Mouse (Mus musculus): ENCODE measurements at regions not wholly inside any gene's neighbourhood (a gene's known extent, or its start where the extent isn't known, plus 50 kb on each side); places are given as distances from the start of the nearest gene placed in this dataset.

DNA sequence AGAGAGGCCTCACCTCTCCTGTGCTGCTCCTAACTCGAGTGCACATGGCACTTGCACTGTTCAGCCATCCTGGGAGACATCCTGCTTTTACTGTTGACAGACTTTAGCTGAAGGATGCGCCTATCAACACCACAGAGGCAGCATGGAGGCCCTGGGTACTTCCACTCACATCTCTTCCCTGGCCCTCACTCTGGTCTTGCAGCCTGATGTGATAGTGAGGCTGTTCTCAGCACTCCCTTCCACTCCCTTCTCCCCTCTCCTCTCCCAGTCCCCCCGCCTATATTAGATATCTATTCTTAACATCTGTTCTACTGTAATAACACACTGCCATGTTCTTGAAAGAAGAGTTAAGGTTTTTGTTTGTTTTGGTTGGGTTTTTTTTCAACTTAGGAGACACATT lies 50.2 kb upstream of the Bod1 start:
- DNase-seq (ENCODE audit: low read depth, low spot score) = no peak

- DNase-seq (ENCODE audit: low read depth, low spot score) = no peak
These were observed 52.8 kb upstream of the Bod1 start for GRCm38 (mm10) chr11:31724506-31724905.

DNA sequence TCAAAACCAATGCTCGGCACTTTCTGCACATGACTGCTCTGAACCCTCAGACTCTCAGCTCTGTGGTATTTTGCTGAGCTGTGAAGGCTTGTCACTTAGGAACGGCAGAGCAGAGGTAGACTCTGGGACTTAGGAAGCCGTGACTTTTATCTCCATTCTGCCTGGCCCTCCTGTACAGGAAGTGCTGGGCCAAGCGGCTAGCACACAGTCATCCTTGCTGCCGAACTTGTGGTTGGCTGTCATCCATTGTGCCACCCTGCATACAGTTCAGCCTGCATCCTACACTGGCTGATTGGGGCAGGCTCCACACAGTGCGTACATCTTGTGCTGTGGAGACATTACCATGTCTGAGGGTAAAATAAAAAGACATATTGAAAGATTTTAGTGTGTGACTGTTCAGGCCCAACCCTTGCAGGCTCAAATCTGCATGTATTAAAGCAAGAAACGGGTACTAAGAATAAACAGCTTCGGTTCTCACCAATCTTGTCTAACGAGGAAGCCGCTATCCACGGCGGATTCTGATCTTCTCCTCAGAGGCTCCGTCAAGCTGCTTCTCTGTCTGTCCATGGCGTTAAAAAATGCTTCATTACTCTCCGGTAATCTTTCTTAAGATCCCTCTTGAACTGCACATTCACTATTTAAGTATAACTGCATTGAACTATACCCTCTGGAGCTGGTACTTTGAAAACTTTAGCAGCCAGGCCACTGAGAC lies 54.4 kb upstream of the Bod1 start:
- peak; percentile 16 for DNase-seq (ENCODE audit: low read depth, low spot score)

- no peak for DNase-seq (ENCODE audit: low read depth, low spot score)
These were observed 55.6 kb upstream of the Bod1 start for GRCm38 (mm10) chr11:31727289-31727688.

GRCm38 (mm10) chr11:31729728-31730127 lies 58.0 kb upstream of the Bod1 start:
- no peak for DNase-seq (ENCODE audit: low read depth, low spot score)

- DNase-seq (ENCODE audit: low read depth, low spot score) = no peak
These were observed 58.5 kb upstream of the Bod1 start for GRCm38 (mm10) chr11:31730181-31730580.

GRCm38 (mm10) chr11:31730680-31731079 lies 59.0 kb upstream of the Bod1 start:
- DNase-seq (ENCODE audit: low read depth, low spot score) = no peak

DNA sequence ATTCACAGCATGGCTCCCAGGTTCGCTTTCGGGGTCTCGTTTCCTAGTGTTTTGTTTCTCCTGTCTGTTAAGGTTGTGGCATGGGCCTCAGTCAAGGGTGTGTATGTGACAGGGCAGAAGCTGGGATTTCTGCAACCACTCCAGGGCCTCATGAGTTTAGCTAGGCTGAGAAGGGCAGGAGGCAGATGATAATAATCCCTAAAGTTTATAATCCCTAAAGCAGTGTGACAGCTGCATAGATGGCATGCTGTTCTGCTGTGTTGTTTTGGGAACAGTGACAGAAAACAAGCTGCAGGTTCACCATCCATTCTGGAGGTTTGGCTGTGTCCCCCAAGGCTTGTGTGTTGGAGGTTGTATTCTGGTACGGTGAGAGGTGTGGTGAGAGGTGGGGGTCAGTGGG lies 59.8 kb upstream of the Bod1 start:
- DNase-seq (ENCODE audit: low read depth, low spot score) = no peak

- DNase-seq (ENCODE audit: low read depth, low spot score) = no peak
These were observed 60.7 kb upstream of the Bod1 start for GRCm38 (mm10) chr11:31732342-31732741.

DNA sequence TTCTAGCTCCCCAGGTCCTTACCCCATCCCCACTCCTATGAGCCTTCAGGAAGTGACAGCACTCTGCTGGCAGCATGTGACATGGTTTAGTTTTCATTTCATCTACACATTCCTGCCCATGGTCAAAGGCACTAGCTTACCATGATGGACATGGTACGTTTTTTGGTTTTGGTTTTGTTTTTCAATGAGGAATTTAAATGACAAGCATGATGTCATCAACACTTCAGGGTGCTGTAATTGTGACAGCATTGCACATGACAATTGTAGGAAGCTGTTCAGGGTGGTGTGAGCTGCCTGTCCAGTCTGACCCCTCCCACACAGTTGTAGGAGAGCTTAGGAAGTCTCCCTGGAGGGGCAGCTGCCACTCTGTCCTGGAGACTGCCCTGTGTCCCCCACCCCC lies 61.3 kb upstream of the Bod1 start:
- DNase-seq (ENCODE audit: low read depth, low spot score) = no peak

GRCm38 (mm10) chr11:31734091-31734490 lies 62.4 kb upstream of the Bod1 start:
- no peak for DNase-seq (ENCODE audit: low read depth, low spot score)

- no peak for DNase-seq (ENCODE audit: low read depth, low spot score)
These were observed 63.6 kb upstream of the Bod1 start for GRCm38 (mm10) chr11:31735257-31735656.

DNA sequence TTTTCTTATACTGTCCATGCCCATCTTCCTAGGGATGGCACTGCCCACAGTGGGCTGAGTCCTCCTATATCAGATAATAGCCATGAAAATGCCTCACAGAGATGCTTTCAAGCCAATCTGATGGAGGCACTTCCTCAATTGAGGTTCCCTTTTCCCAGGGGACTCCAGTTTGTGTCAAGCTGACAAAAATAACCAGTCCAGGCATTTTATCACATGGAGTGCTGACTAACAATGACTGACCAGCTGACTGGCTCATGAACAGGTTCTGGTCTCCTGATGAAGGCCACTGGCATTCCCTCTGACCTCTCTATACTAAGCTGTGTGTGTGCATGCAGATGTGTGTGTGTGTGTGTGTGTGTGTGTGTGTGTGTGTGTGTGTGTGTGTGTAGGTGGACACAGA lies 64.4 kb upstream of the Bod1 start:
- no peak for DNase-seq (ENCODE audit: low read depth, low spot score)

GRCm38 (mm10) chr11:31736556-31737089 lies 64.9 kb upstream of the Bod1 start:
- DNase-seq (ENCODE audit: low read depth, low spot score) = no peak

- DNase-seq (ENCODE audit: low read depth, low spot score) = no peak
These were observed 66.7 kb upstream of the Bod1 start for GRCm38 (mm10) chr11:31738148-31739021.

DNA sequence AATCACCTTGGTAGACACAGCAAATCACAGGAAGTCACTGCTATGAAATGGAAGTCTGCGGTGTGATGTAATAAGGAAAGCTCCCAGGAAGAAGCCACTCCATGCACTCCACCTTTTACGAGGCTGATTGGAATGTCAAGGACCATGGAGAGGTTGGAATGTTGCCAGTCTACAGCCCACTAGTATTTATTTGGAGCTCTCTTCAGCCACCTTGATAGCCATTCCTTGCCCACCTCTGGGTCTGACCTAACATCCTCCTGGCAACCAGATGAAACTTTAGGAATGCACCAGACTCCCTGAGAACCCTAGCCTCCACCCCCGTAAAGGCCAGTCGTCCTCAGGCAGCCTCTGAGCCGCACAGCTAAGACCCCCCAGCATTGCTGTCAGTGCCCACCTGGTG lies 68.7 kb upstream of the Bod1 start:
- DNase-seq (ENCODE audit: low read depth, low spot score) = no peak

DNA sequence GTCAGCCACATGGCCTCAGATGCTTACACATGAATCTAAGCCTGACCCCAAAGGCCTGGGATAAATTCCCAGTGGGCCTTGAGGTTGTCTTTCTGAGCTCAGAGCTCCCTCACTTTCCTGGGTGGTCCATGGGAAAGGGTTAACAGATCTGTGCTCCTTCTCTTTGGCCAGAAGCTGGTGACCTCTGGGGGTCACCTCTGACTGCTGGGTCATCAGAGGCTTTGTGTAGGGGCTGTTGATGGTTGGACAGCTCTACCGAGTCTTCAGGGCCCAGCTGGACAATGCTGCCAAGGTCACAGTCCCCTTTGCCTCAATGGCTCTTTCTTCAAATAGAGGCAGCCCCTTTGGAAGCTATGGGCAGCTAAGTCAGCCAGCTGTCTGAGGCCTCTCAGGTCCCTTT lies 70.5 kb upstream of the Bod1 start:
- DNase-seq (ENCODE audit: low read depth, low spot score) = no peak

DNA sequence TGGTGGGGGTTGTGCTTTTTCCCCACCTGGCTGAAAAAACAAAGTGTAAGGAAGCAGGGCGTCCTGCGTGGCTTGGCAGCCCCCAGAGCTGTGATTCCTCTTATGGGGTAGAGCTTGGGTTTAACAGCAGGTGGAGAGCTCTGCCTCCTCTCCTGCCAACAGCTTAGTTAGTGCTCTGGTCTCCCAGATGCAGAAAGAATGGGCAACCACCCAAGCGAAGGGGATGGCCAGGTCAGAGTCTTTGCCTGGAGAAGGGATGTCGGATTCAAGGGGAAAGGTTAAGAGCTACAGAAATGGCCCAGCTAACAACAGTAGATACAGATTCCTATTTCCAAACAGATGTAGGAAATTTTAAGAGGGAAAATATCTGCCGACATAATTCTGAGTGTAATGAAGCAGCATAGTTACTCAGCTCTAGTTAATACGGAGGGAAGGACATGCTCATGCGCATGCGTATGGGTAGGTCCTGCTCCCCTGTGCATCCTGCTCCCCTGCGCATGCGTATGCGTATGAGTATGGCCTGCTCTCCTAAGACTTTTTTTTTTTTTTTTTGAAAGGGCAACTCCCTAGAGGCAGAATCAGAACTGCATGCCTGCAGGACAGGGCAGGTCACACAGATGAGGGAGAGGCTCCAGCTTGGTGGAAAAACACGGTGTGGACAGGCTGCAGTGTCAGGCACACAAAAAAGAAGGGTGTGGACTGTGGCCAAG lies 72.5 kb upstream of the Bod1 start:
- DNase-seq (ENCODE audit: low read depth, low spot score) = no peak

DNA sequence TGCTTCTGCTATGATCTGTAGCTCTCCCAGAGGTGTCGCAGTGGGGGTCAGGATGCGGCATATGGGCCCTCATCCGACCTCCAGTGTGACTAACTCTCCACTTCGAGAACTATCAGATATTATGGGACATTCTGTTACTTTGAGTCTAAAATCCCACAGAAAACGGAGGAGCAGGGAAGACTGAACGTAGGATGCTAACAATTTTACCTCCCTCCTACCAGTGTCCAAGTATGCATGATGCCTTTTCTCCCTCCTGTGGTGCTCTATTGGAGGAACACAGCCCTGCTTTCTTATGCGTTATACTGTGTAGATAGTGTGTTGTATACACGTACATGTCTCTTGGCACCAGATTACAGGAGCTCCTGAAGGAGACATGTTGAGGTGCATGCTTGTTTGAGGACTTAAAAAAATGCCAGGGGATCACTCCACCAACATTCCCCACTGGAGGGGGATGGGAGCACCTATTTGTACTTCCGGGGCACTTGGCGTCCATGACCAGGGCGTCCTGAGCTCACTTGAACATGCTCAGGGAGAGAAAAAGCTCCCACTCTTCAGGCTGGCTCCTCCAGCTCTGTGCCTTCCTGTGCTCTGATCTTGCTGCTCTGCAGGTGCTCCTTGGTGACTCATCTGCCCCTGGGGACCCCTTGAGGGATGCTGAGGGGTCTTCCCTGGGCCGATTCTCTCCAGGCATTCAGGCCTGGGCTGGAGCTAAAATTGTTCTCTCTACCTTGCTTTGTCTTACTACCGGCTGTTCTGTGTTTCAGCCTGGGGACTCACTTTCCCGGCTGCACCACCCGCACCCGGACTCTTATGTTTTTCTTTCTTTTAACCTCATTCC lies 73.6 kb upstream of the Bod1 start:
- DNase-seq (ENCODE audit: low read depth, low spot score) = no peak

DNA sequence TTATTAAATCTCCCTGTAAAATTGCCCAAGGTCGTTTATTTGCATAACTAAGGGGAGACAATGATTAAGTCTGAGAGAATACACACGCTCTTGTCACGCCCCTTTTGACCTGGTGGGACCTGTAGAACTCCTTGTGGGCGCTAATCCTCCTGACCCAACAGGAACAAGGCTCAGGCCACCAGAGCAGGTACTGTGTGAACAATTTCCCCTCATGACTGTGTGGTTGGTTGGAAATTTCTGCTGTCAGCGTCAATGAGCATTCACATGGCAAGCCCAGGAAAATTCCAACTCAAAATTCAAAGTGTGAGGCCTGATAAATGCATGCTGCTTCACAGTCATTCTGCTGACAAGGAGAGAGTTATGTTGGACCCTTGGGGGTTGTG lies 74.2 kb upstream of the Bod1 start:
- DNase-seq (ENCODE audit: low read depth, low spot score) = no peak

DNA sequence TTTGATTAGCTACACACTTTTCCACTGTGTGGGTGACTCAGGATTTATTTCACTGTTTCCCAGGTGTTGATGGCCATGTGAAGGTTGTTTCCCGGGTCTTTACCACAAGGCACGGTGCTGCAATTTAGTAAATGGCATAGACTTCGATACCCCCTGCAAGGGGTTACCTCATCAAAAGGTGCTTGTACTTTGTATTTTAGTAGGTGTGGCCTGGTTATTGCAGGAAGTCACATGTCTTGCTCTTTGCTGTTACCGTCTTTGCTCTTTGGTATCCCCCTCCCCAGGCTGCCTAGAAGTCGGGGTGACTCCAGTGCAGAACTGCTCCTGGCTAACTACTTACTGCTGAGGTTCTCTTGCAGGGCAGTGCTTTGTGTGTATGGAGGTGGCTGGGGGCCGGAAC lies 74.8 kb upstream of the Bod1 start:
- peak; percentile 16 for DNase-seq (ENCODE audit: low read depth, low spot score)
